Mouse (Mus musculus): Measurements from ENCODE around the gene Mfsd12. TPM values are rescaled to one million over a fixed set of nuclear protein-coding genes. Genes with fewer than 3 reads are reported as not detected.

Gene Mfsd12
- polyA plus RNA-seq, 1 experiment = 33.1 TPM

DNA sequence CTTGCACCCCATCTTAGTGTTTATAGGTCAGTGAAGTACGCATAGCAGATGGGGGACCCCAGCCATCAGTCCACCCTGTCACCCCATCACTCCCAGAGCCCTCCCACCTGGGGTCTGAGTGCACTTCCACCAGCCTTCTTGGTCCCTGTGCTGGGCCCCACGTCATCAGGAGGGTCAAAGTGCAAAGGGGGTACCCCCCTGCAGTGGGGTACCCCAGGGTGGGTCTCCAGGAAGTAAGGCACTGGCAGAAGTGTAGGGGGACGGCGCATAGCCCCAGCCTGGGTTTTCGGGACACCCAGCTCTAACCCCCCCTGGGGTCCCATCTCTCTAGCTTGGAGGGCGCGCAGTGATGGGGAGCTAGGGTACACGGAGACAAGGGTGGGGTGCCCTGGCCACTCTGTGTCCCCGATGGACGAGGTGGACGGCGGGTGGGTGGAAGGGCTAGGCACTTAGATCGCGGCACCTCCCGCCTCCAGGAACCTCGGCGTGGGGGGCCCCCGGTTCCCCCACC is 42.6 kb downstream of the Mfsd12 start:
- Histone ChIP-seq H3K27ac (ENCODE audit: control insufficient read depth, insufficient read depth, low read depth, low read length) (no peak overlapping the region), H3K27me3 (ENCODE audit: control insufficient read depth, insufficient read depth, low read length) (no peaks in the 10 kb centered on the region), H3K36me3 (ENCODE audit: control insufficient read depth, insufficient read depth, low read length) (no peaks in the 10 kb centered on the region), H3K4me3 (ENCODE audit: control insufficient read depth, low read depth, low read length) (no peak overlapping the region), H3K4me1 (ENCODE audit: control insufficient read depth, insufficient read depth, low read length) (peaks cover 24% of the 10 kb centered on the region)
- no peak for TF ChIP-seq CTCF (IDR thresholded peaks at IDR 0.05; ENCODE audit: control insufficient read depth, insufficient read depth, insufficient replicate concordance, low read depth, low read length)
- TF ChIP-seq POLR2A (IDR thresholded peaks at IDR 0.05; ENCODE audit: control insufficient read depth, low read depth, low read length) = no peak

DNA sequence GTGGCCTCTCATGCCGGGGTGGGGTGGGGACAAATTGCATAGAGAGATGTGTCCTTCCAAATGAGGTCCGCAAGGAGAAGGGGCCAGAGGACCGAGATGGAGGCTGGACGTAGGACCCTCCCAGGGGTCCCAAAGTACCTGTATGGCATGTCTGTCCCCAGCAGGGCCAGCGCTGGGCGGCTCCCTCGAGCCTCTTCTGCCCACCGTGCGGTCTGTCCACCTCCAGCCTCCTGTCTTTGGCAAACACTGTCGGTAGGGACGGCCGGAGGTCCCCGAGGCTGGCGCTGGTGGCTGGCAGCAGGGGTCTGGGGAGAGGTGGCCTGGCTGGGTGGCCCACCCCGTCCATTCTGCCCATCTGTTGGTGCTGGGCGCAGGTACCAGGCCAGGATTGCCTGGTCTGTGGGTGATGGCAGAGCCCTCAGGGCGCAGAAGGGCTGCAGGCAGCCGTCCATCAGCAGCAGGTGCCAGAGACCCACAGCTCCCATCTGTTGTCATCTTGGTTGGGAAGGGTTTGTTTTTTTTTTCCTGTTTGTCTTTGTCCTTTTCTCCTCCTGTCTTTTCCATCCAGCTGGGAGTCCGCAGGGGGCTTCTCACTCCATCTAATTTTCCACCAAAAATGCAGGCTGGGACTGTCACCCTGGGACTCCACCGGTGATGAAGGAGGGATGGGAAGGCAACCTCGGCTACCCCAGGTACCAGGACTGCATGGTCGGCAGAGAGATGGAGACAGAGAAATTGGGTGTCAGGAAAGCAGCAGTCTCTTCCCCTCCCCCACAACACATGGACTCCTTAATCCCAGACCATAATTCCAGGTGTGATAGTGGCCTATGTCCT is 43.3 kb downstream of the Mfsd12 start:
- H3K4me3 ChIP-seq (ENCODE audit: control insufficient read depth, low read depth, low read length) = no peak overlapping the region
- H3K27ac ChIP-seq (ENCODE audit: control insufficient read depth, insufficient read depth, low read depth, low read length) = no peak overlapping the region
- H3K27me3 ChIP-seq (ENCODE audit: control insufficient read depth, insufficient read depth, low read length) = no peaks in the 10 kb centered on the region
- TF ChIP-seq POLR2A (IDR thresholded peaks at IDR 0.05; ENCODE audit: control insufficient read depth, low read depth, low read length) (no peak), CTCF (IDR thresholded peaks at IDR 0.05; ENCODE audit: control insufficient read depth, insufficient read depth, insufficient replicate concordance, low read depth, low read length) (no peak)
- H3K4me1 ChIP-seq (ENCODE audit: control insufficient read depth, insufficient read depth, low read length) = peaks cover 24% of the 10 kb centered on the region
- no peaks in the 10 kb centered on the region for H3K36me3 ChIP-seq (ENCODE audit: control insufficient read depth, insufficient read depth, low read length)

DNA sequence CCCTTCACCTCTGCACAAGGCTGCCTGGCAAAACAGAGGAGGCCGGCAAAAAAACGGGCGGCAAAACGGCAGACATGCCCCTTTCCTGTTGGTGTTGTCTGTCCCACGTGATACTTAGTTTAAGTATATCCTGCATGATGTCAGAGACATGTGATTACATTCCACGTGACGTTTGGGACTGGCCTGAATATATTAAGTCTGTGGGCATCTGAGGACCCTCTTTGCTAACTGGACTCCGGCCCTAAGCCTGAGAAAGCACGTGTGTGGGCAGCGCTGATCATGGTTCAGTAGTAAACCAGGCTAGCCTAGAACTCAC is 43.9 kb downstream of the Mfsd12 start:
- H3K27ac ChIP-seq (ENCODE audit: control insufficient read depth, insufficient read depth, low read depth, low read length) = peak overlapping the region; percentile 56; the same call in 1 of the 2 replicates
- TF ChIP-seq POLR2A (IDR thresholded peaks at IDR 0.05; ENCODE audit: control insufficient read depth, low read depth, low read length) = no peak
- TF ChIP-seq CTCF (IDR thresholded peaks at IDR 0.05; ENCODE audit: control insufficient read depth, insufficient read depth, insufficient replicate concordance, low read depth, low read length) = no peak
- H3K27me3 ChIP-seq (ENCODE audit: control insufficient read depth, insufficient read depth, low read length) = no peaks in the 10 kb centered on the region
- H3K4me1 ChIP-seq (ENCODE audit: control insufficient read depth, insufficient read depth, low read length) = peaks cover 24% of the 10 kb centered on the region
- no peaks in the 10 kb centered on the region for H3K36me3 ChIP-seq (ENCODE audit: control insufficient read depth, insufficient read depth, low read length)
- H3K4me3 ChIP-seq (ENCODE audit: control insufficient read depth, low read depth, low read length) = no peak overlapping the region

DNA sequence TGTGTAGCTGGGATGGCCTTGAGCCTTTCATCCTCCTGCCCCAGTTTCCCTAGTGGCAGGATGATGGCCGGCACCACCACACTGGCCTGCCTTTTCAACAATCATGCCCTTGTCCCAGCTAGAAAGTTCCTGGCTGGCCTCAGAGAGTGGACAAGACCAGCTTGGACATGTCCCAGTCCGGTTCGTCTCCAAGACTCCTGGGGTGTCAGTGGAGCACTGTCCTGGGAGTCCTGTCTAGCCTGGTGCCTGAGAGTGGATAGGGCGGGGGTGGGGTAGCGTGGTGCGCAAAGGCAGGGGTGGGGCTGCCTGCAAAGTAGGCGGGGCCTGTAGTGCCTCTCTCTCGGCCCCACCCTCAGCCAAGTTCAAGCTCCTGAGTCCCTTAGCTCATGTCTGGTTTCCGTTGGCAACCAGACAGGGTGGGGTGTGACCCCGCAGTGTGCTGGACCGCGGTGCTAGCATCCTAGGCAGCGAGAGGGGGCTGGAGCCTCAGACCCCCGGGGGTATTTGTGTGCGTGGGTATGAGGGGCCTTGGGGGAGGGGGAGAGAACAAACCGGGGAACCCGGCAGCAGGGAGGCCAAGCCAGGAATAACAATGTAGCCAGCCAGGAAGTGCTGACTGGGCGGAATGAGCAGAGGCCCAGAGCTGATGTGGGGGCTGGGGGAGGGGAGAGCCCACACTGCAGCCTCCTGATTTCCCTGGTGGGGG is 44.4 kb downstream of the Mfsd12 start:
- no peak for TF ChIP-seq POLR2A (IDR thresholded peaks at IDR 0.05; ENCODE audit: control insufficient read depth, low read depth, low read length)
- no peak for TF ChIP-seq CTCF (IDR thresholded peaks at IDR 0.05; ENCODE audit: control insufficient read depth, insufficient read depth, insufficient replicate concordance, low read depth, low read length)
- Histone ChIP-seq H3K27me3 (ENCODE audit: control insufficient read depth, insufficient read depth, low read length) (no peaks in the 10 kb centered on the region), H3K4me1 (ENCODE audit: control insufficient read depth, insufficient read depth, low read length) (peaks cover 24% of the 10 kb centered on the region), H3K36me3 (ENCODE audit: control insufficient read depth, insufficient read depth, low read length) (no peaks in the 10 kb centered on the region), H3K27ac (ENCODE audit: control insufficient read depth, insufficient read depth, low read depth, low read length) (peak overlapping the region; percentile 80), H3K4me3 (ENCODE audit: control insufficient read depth, low read depth, low read length) (peak overlapping the region; percentile 31)

DNA sequence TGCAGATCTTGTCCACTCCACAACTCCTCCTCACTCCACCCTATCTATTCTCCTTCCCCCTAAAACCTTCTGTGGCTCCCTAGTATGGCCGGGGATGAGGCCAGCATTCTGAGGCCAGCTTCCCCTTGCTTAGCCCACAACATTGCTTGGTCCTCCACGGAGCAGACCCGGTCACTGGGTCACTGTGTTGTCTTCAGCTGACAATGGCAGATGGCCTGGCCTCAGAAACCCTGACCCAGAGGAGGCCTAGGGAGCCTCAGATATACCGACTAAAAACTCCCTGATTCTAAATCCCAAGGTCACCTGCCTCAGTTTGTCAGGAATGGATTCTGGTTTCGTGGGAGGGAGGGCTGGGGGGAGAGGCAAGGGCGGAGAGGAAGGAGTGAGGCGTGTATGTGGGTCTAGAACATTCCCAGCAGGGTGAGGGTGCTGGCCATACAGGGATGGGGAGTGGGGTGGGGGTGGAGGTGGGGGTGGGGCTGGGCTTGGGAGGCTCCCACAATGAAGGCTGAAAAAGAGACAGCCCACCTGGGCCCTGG is 45.0 kb downstream of the Mfsd12 start:
- Histone ChIP-seq H3K4me3 (ENCODE audit: control insufficient read depth, low read depth, low read length) (peak overlapping the region; percentile 31), H3K27ac (ENCODE audit: control insufficient read depth, insufficient read depth, low read depth, low read length) (peak overlapping the region; percentile 80), H3K36me3 (ENCODE audit: control insufficient read depth, insufficient read depth, low read length) (no peaks in the 10 kb centered on the region), H3K4me1 (ENCODE audit: control insufficient read depth, insufficient read depth, low read length) (peaks cover 24% of the 10 kb centered on the region), H3K27me3 (ENCODE audit: control insufficient read depth, insufficient read depth, low read length) (no peaks in the 10 kb centered on the region)
- TF ChIP-seq POLR2A (IDR thresholded peaks at IDR 0.05; ENCODE audit: control insufficient read depth, low read depth, low read length) (no peak), CTCF (IDR thresholded peaks at IDR 0.05; ENCODE audit: control insufficient read depth, insufficient read depth, insufficient replicate concordance, low read depth, low read length) (no peak)

DNA sequence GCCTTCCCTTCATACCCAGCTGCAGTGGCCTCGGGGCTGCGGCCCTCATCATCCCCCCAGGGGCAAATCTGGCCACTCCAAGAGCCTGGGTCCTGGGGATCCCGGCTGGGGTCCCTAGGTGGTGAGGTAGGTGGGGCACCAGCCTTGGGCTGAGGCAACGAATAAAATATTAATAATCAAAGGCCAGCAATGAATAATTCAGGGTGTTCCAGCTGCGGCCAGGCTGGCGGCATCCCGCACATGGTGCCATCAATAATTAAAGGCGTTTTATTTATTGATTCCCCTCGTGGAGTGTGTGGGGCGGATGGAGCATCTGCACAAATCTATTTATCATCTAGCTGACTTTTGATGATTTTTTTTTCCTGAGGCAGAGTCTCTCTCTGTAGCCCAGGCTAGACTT is 46.2 kb downstream of the Mfsd12 start:
- Histone ChIP-seq H3K4me3 (ENCODE audit: control insufficient read depth, low read depth, low read length) (no peak overlapping the region), H3K27me3 (ENCODE audit: control insufficient read depth, insufficient read depth, low read length) (no peaks in the 10 kb centered on the region), H3K4me1 (ENCODE audit: control insufficient read depth, insufficient read depth, low read length) (peaks cover 26% of the 10 kb centered on the region), H3K27ac (ENCODE audit: control insufficient read depth, insufficient read depth, low read depth, low read length) (no peak overlapping the region), H3K36me3 (ENCODE audit: control insufficient read depth, insufficient read depth, low read length) (no peaks in the 10 kb centered on the region)
- no peak for TF ChIP-seq POLR2A (IDR thresholded peaks at IDR 0.05; ENCODE audit: control insufficient read depth, low read depth, low read length)
- TF ChIP-seq CTCF (IDR thresholded peaks at IDR 0.05; ENCODE audit: control insufficient read depth, insufficient read depth, insufficient replicate concordance, low read depth, low read length) = no peak

DNA sequence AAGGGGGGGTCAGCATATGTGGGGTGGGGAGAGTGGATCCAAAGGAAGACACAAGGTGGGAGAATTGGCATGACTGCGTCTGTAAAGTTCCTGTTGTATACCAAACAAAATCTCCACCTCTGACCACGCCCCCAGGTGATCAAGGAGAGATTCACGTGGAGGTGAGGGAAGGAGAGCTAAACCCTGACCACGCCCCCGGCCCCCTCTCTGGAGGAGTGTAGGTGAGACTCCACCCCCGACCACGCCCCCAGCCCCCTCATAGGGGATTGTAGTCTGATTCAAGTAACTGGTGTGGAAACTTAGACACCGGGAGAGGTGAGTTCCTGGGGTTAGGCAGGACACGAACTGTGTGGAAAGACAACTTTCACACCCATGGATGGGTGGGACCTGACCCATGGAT is 46.8 kb downstream of the Mfsd12 start:
- no peak for TF ChIP-seq POLR2A (IDR thresholded peaks at IDR 0.05; ENCODE audit: control insufficient read depth, low read depth, low read length)
- H3K36me3 ChIP-seq (ENCODE audit: control insufficient read depth, insufficient read depth, low read length) = no peaks in the 10 kb centered on the region
- no peak overlapping the region for H3K4me3 ChIP-seq (ENCODE audit: control insufficient read depth, low read depth, low read length)
- H3K27ac ChIP-seq (ENCODE audit: control insufficient read depth, insufficient read depth, low read depth, low read length) = no peak overlapping the region
- H3K4me1 ChIP-seq (ENCODE audit: control insufficient read depth, insufficient read depth, low read length) = peaks cover 30% of the 10 kb centered on the region
- H3K27me3 ChIP-seq (ENCODE audit: control insufficient read depth, insufficient read depth, low read length) = no peaks in the 10 kb centered on the region
